Mouse (Mus musculus) naive thymus-derived CD4-positive, alpha-beta T cell, adult 2 months (primary cell): Measurements from ENCODE around the gene Tas2r124.

Experiments
- DNase-seq: peaks from one replicate; pipeline ENCODE4 v3.0.0-alpha.2; 2011; ENCODE audit warnings: low read depth

Tas2r124 gene

GRCm38 (mm10) chr6:132754430-132754829 is at the start of gene Tas2r124:
Gene Tas2r124, plus strand, starts transcription at chr6:132754730.
- DNase-seq: no peak

GRCm38 (mm10) chr6:132711828-132712227 is 42.7 kb upstream of the Tas2r124 start, which contains the start of gene Tas2r122:
Gene Tas2r122, minus strand, starts transcription at chr6:132711928.
- DNase-seq: no peak

- DNase-seq: no peak
These were observed 16.6 kb upstream of the Tas2r124 start, which contains the start of gene Tas2r115 for GRCm38 (mm10) chr6:132737935-132738334. Gene Tas2r115, minus strand, starts transcription at chr6:132738035.

- DNase-seq: no peak
These were observed 4.3 kb upstream of the Tas2r124 start for GRCm38 (mm10) chr6:132750206-132750605.

GRCm38 (mm10) chr6:132761831-132762230 is 7.3 kb downstream of the Tas2r124 start, which contains the start of gene Tas2r102:
Gene Tas2r102, plus strand, starts transcription at chr6:132762131.
- DNase-seq: no peak

- DNase-seq: no peak
These were observed 23.5 kb downstream of the Tas2r124 start, which contains the start of gene Tas2r136 for GRCm38 (mm10) chr6:132778062-132778461. Gene Tas2r136, minus strand, starts transcription at chr6:132778162.

GRCm38 (mm10) chr6:132795393-132795792 is 40.9 kb downstream of the Tas2r124 start:
- no peak for DNase-seq

- no peak for DNase-seq
These were observed 48.0 kb downstream of the Tas2r124 start, which contains the start of gene Tas2r117 for GRCm38 (mm10) chr6:132802518-132802917. Gene Tas2r117, plus strand, starts transcription at chr6:132802818.
